Mouse (Mus musculus): ENCODE measurements around the gene Cox11. TPM values are rescaled to one million over a fixed set of nuclear protein-coding genes. Genes with fewer than 3 reads are reported as not detected.
A peak's percentile ranks its signal among the peaks of the same experiment; 100 is the strongest.

Gene Cox11
- 39.8 and 42.3 TPM in 2 replicates for polyA plus RNA-seq (2015; fragmentation: Nextera tagmentation; extraction: Ambion mirVana)

GRCm38 (mm10) chr11:90637440-90638311 lies at the start of gene Cox11, which contains the start of gene Stxbp4:
Cox11 (plus strand) TSS chr11:90638173.
Stxbp4 (minus strand) TSS chr11:90638084.
- Histone ChIP-seq H3K9ac (peak within 1 kb of the TSS; percentile 98), H3K4me1 (peaks cover 3% of the 10 kb centered on the region), H3K9me3 (replicated peaks) (no peaks in the 10 kb centered on the region), H3K27me3 (no peaks in the 10 kb centered on the region), H3K4me3 (replicated peaks) (peak within 1 kb of the TSS; percentile 99), H3K27ac (replicated peaks) (peak within 1 kb of the TSS; percentile 98), H3K4me2 (replicated peaks) (peak within 1 kb of the TSS; percentile 55), H3K36me3 (peaks cover 11% of the 10 kb centered on the region)
- ATAC-seq (ENCODE audit: insufficient number of reproducible peaks, low FRiP score, low TSS enrichment, low read depth) = peak; percentile 95
- WGBS = under 1% methylated on average over 48 of the region's 48 CpGs

GRCm38 (mm10) chr11:90590996-90591395 lies 47.0 kb upstream of the Cox11 start:
- peaks cover 31% of the 10 kb centered on the region for H3K36me3 ChIP-seq
- WGBS = 76% methylated on average over 1 of the region's 1 CpGs
- H3K4me2 ChIP-seq (replicated peaks) = no peak overlapping the region
- H3K4me1 ChIP-seq = no peaks in the 10 kb centered on the region
- no peak overlapping the region for H3K9ac ChIP-seq
- H3K9me3 ChIP-seq (replicated peaks) = no peaks in the 10 kb centered on the region
- H3K4me3 ChIP-seq (replicated peaks) = no peak overlapping the region
- H3K27me3 ChIP-seq = no peaks in the 10 kb centered on the region
- no peak overlapping the region for H3K27ac ChIP-seq (replicated peaks)
- ATAC-seq (ENCODE audit: insufficient number of reproducible peaks, low FRiP score, low TSS enrichment, low read depth) = no peak

GRCm38 (mm10) chr11:90595826-90596225 lies 42.1 kb upstream of the Cox11 start:
- no peak overlapping the region for H3K9ac ChIP-seq
- no peaks in the 10 kb centered on the region for H3K4me1 ChIP-seq
- no peak overlapping the region for H3K4me3 ChIP-seq (replicated peaks)
- no peak for ATAC-seq (ENCODE audit: insufficient number of reproducible peaks, low FRiP score, low TSS enrichment, low read depth)
- H3K4me2 ChIP-seq (replicated peaks) = no peak overlapping the region
- WGBS = 61% methylated on average over 1 of the region's 1 CpGs
- H3K36me3 ChIP-seq = peaks cover 21% of the 10 kb centered on the region
- no peaks in the 10 kb centered on the region for H3K27me3 ChIP-seq
- no peaks in the 10 kb centered on the region for H3K9me3 ChIP-seq (replicated peaks)
- no peak overlapping the region for H3K27ac ChIP-seq (replicated peaks)

GRCm38 (mm10) chr11:90603066-90603465 lies 34.9 kb upstream of the Cox11 start:
- Histone ChIP-seq H3K4me2 (replicated peaks) (no peak overlapping the region), H3K9ac (no peak overlapping the region), H3K4me1 (no peaks in the 10 kb centered on the region), H3K9me3 (replicated peaks) (no peaks in the 10 kb centered on the region), H3K4me3 (replicated peaks) (no peak overlapping the region), H3K27me3 (no peaks in the 10 kb centered on the region), H3K27ac (replicated peaks) (no peak overlapping the region), H3K36me3 (peaks cover 10% of the 10 kb centered on the region; the same call in 1 of the 2 replicates)
- 78% methylated on average over 2 of the region's 2 CpGs for whole genome bisulfite sequencing
- ATAC-seq (ENCODE audit: insufficient number of reproducible peaks, low FRiP score, low TSS enrichment, low read depth) = no peak

- ATAC-seq (ENCODE audit: insufficient number of reproducible peaks, low FRiP score, low TSS enrichment, low read depth) = no peak
- Histone ChIP-seq H3K9ac (no peak overlapping the region), H3K36me3 (no peaks in the 10 kb centered on the region; the same call in 1 of the 2 replicates), H3K9me3 (replicated peaks) (no peaks in the 10 kb centered on the region), H3K4me1 (no peaks in the 10 kb centered on the region), H3K4me3 (replicated peaks) (no peak overlapping the region), H3K27ac (replicated peaks) (0 out of 2 replicates have a peak overlapping the region, but pooled peaks have one; percentile 22), H3K4me2 (replicated peaks) (no peak overlapping the region), H3K27me3 (no peaks in the 10 kb centered on the region)
Measured at GRCm38 (mm10) chr11:90612118-90612517, 25.9 kb upstream of the Cox11 start.

GRCm38 (mm10) chr11:90614743-90615142 lies 23.2 kb upstream of the Cox11 start:
- Histone ChIP-seq H3K9ac (no peak overlapping the region), H3K27me3 (no peaks in the 10 kb centered on the region), H3K4me3 (replicated peaks) (no peak overlapping the region), H3K9me3 (replicated peaks) (no peaks in the 10 kb centered on the region), H3K4me1 (no peaks in the 10 kb centered on the region), H3K4me2 (replicated peaks) (no peak overlapping the region), H3K36me3 (peaks cover 3% of the 10 kb centered on the region; the same call in 1 of the 2 replicates), H3K27ac (replicated peaks) (no peak overlapping the region)
- 85% methylated on average over 6 of the region's 6 CpGs for WGBS
- no peak for ATAC-seq (ENCODE audit: insufficient number of reproducible peaks, low FRiP score, low TSS enrichment, low read depth)

GRCm38 (mm10) chr11:90616431-90616830 lies 21.5 kb upstream of the Cox11 start:
- H3K27me3 ChIP-seq = no peaks in the 10 kb centered on the region
- no peak overlapping the region for H3K4me3 ChIP-seq (replicated peaks)
- no peak overlapping the region for H3K9ac ChIP-seq
- ATAC-seq (ENCODE audit: insufficient number of reproducible peaks, low FRiP score, low TSS enrichment, low read depth) = no peak
- H3K36me3 ChIP-seq = peaks cover 7% of the 10 kb centered on the region; the same call in 1 of the 2 replicates
- H3K9me3 ChIP-seq (replicated peaks) = no peaks in the 10 kb centered on the region
- no peak overlapping the region for H3K4me2 ChIP-seq (replicated peaks)
- H3K4me1 ChIP-seq = no peaks in the 10 kb centered on the region
- H3K27ac ChIP-seq (replicated peaks) = no peak overlapping the region

- no peak overlapping the region for H3K4me2 ChIP-seq (replicated peaks)
- H3K9me3 ChIP-seq (replicated peaks) = no peaks in the 10 kb centered on the region
- H3K27ac ChIP-seq (replicated peaks) = no peak overlapping the region
- H3K27me3 ChIP-seq = no peaks in the 10 kb centered on the region
- peaks cover 3% of the 10 kb centered on the region; the same call in 1 of the 2 replicates for H3K4me1 ChIP-seq
- WGBS = 73% methylated on average over 12 of the region's 12 CpGs
- H3K4me3 ChIP-seq (replicated peaks) = no peak overlapping the region
- no peak for ATAC-seq (ENCODE audit: insufficient number of reproducible peaks, low FRiP score, low TSS enrichment, low read depth)
- peaks cover 7% of the 10 kb centered on the region; the same call in 1 of the 2 replicates for H3K36me3 ChIP-seq
- H3K9ac ChIP-seq = no peak overlapping the region
Measured at GRCm38 (mm10) chr11:90622044-90622443, 15.9 kb upstream of the Cox11 start.

GRCm38 (mm10) chr11:90622500-90622899 lies 15.5 kb upstream of the Cox11 start:
- 88% methylated on average over 7 of the region's 7 CpGs for WGBS
- Histone ChIP-seq H3K4me1 (peaks cover 3% of the 10 kb centered on the region; the same call in 1 of the 2 replicates), H3K36me3 (peaks cover 7% of the 10 kb centered on the region; the same call in 1 of the 2 replicates), H3K9me3 (replicated peaks) (no peaks in the 10 kb centered on the region), H3K27ac (replicated peaks) (no peak overlapping the region), H3K27me3 (no peaks in the 10 kb centered on the region), H3K9ac (no peak overlapping the region), H3K4me2 (replicated peaks) (no peak overlapping the region), H3K4me3 (replicated peaks) (no peak overlapping the region)
- ATAC-seq (ENCODE audit: insufficient number of reproducible peaks, low FRiP score, low TSS enrichment, low read depth) = no peak

GRCm38 (mm10) chr11:90623477-90623876 lies 14.5 kb upstream of the Cox11 start:
- 44% methylated on average over 6 of the region's 6 CpGs for WGBS

GRCm38 (mm10) chr11:90625174-90625573 lies 12.8 kb upstream of the Cox11 start:
- ATAC-seq (ENCODE audit: insufficient number of reproducible peaks, low FRiP score, low TSS enrichment, low read depth) = no peak
- peaks cover 3% of the 10 kb centered on the region; the same call in 1 of the 2 replicates for H3K4me1 ChIP-seq
- H3K36me3 ChIP-seq = peaks cover 6% of the 10 kb centered on the region; the same call in 1 of the 2 replicates
- H3K27ac ChIP-seq (replicated peaks) = no peak overlapping the region
- H3K9me3 ChIP-seq (replicated peaks) = no peaks in the 10 kb centered on the region
- 84% methylated on average over 1 of the region's 1 CpGs for WGBS
- no peak overlapping the region for H3K4me2 ChIP-seq (replicated peaks)
- H3K4me3 ChIP-seq (replicated peaks) = no peak overlapping the region
- no peak overlapping the region for H3K9ac ChIP-seq
- H3K27me3 ChIP-seq = no peaks in the 10 kb centered on the region

More at GRCm38 (mm10) chr11:90623477-90623876, 14.5 kb upstream of the Cox11 start:
- no peaks in the 10 kb centered on the region for H3K9me3 ChIP-seq (replicated peaks)
- H3K4me3 ChIP-seq (replicated peaks) = no peak overlapping the region
- no peak for ATAC-seq (ENCODE audit: insufficient number of reproducible peaks, low FRiP score, low TSS enrichment, low read depth)
- H3K27me3 ChIP-seq = no peaks in the 10 kb centered on the region
- H3K36me3 ChIP-seq = peaks cover 4% of the 10 kb centered on the region; the same call in 1 of the 2 replicates
- no peak overlapping the region for H3K9ac ChIP-seq
- no peak overlapping the region for H3K4me2 ChIP-seq (replicated peaks)
- peaks cover 3% of the 10 kb centered on the region; the same call in 1 of the 2 replicates for H3K4me1 ChIP-seq
- H3K27ac ChIP-seq (replicated peaks) = no peak overlapping the region
